Mouse (Mus musculus): ENCODE data around the gene Sdhb.

- no peak for TF ChIP-seq TAL1 (IDR thresholded peaks at IDR 0.05; ENCODE audit: low read length)
- TF ChIP-seq GATA1 (IDR thresholded peaks at IDR 0.05; ENCODE audit: low read length) = no peak
Observed at GRCm38 (mm10) chr4:140975356-140975755, 14.4 kb downstream of the Sdhb start.
